Comparison of ENCODE assay signal across 8 mouse cellular contexts in genomic region chr1:46725719-46726118, GRCm38 (mm10).
A peak's percentile ranks its signal among the peaks of the same experiment; 100 is the strongest.
DNase-seq lines count a peak whose midpoint lies in the region; ATAC-seq and TF ChIP-seq lines count a peak whose summit lies in the region.
"Not testable (repeated sequence)": the region's sequence is repeated elsewhere in the genome, so short reads cannot be mapped to it uniquely, and the experiment has no call there.

No protein-coding gene starts in this region.

- H3K36me3 ChIP-seq in forebrain, embryonic 13.5 days (ENCODE audit: poor library complexity, severe bottlenecking); forebrain, embryonic 15.5 days; forebrain, postnatal 0 days (ENCODE audit: insufficient read depth); hindbrain, postnatal 0 days (ENCODE audit: insufficient read depth, low read length); lung, postnatal 0 days (ENCODE audit: insufficient read depth, low read length): not testable (repeated sequence)

- TF ChIP-seq POLR2A in brain, embryonic 14.5 days (IDR thresholded peaks at IDR 0.05; ENCODE audit: borderline replicate concordance, extremely low read depth, insufficient read depth, insufficient read length, poor library complexity, severe bottlenecking) = not testable (repeated sequence)

- not testable (repeated sequence) for TF ChIP-seq CTCF in brain, embryonic 14.5 days (IDR thresholded peaks at IDR 0.05; ENCODE audit: borderline replicate concordance, extremely low read depth, insufficient read depth, insufficient read length); forebrain, postnatal 0 days (IDR thresholded peaks at IDR 0.05; ENCODE audit: low read depth); hindbrain, postnatal 0 days (IDR thresholded peaks at IDR 0.05; ENCODE audit: low read depth); lung, postnatal 0 days (IDR thresholded peaks at IDR 0.05)

- not testable (repeated sequence) for H3K9ac ChIP-seq in forebrain, embryonic 13.5 days; forebrain, embryonic 15.5 days (replicated peaks); forebrain, postnatal 0 days; hindbrain, postnatal 0 days (replicated peaks; ENCODE audit: low read length); lung, postnatal 0 days (replicated peaks; ENCODE audit: low read depth)

- H3K9me3 ChIP-seq in forebrain, embryonic 13.5 days (replicated peaks); forebrain, embryonic 15.5 days; forebrain, postnatal 0 days (ENCODE audit: low read length); hindbrain, postnatal 0 days (ENCODE audit: low read length); lung, postnatal 0 days (ENCODE audit: low read length): not testable (repeated sequence)

- peak; percentile 36; the same call in 1 of the 2 replicates for ATAC-seq in forebrain, embryonic 13.5 days
- ATAC-seq in forebrain, embryonic 15.5 days (replicated peaks) = peak; percentile 32; the same call in 1 of the 2 replicates
- peak; percentile 88 for ATAC-seq in forebrain, postnatal 0 days
- ATAC-seq in hindbrain, postnatal 0 days; lung, postnatal 0 days: not testable (repeated sequence)

- H3K4me2 ChIP-seq in forebrain, embryonic 13.5 days; forebrain, embryonic 15.5 days (replicated peaks); forebrain, postnatal 0 days (ENCODE audit: low read depth); hindbrain, postnatal 0 days (ENCODE audit: low read depth, low read length); lung, postnatal 0 days (replicated peaks; ENCODE audit: low read depth, low read length): not testable (repeated sequence)

- not testable (repeated sequence) for H3K4me3 ChIP-seq in forebrain, embryonic 13.5 days; forebrain, embryonic 15.5 days; forebrain, postnatal 0 days (ENCODE audit: low read depth, low read length); hindbrain, postnatal 0 days (ENCODE audit: low read length); lung, postnatal 0 days (ENCODE audit: low read depth, low read length)

- WGBS in forebrain, embryonic 13.5 days = 89% methylated on average over 2 of the region's 2 CpGs
- 71% methylated on average over 2 of the region's 2 CpGs for WGBS in forebrain, embryonic 15.5 days
- 65% methylated on average over 2 of the region's 2 CpGs for WGBS in forebrain, postnatal 0 days
- WGBS in hindbrain, postnatal 0 days = 86% methylated on average over 2 of the region's 2 CpGs
- WGBS in lung, postnatal 0 days = 80% methylated on average over 2 of the region's 2 CpGs

- not testable (repeated sequence) for H3K27me3 ChIP-seq in forebrain, embryonic 13.5 days; forebrain, embryonic 15.5 days; forebrain, postnatal 0 days (ENCODE audit: insufficient read depth, low read length); hindbrain, postnatal 0 days (ENCODE audit: insufficient read depth, low read length); lung, postnatal 0 days (replicated peaks; ENCODE audit: insufficient read depth, low read length)

- not testable (repeated sequence) for TF ChIP-seq EP300 in lung, postnatal 0 days (IDR thresholded peaks at IDR 0.05)

- DNase-seq in A20 (ENCODE audit: low read depth, low spot score) = peak; percentile 40
- DNase-seq in brain, embryonic 14.5 days (ENCODE audit: low read depth) = peak; percentile 23
- peak; percentile 57 for DNase-seq in forebrain, postnatal 0 days
- peak; percentile 1 for DNase-seq in hindbrain, postnatal 0 days (ENCODE audit: low spot score)
- DNase-seq in layer of hippocampus, adult 18-20 months (ENCODE audit: low spot score in 2 of 2) = peak; percentile 3 to 30
- DNase-seq in lung, postnatal 0 days (ENCODE audit: low spot score) = peak; percentile 3

- H3K27ac ChIP-seq in forebrain, embryonic 13.5 days; forebrain, embryonic 15.5 days (replicated peaks); forebrain, postnatal 0 days (ENCODE audit: low read depth, low read length); hindbrain, postnatal 0 days; lung, postnatal 0 days (ENCODE audit: low read length): not testable (repeated sequence)

- H3K4me1 ChIP-seq in forebrain, embryonic 13.5 days; forebrain, embryonic 15.5 days; forebrain, postnatal 0 days (ENCODE audit: insufficient read depth); hindbrain, postnatal 0 days (ENCODE audit: insufficient read depth, low read length); lung, postnatal 0 days (ENCODE audit: insufficient read depth, low read depth, low read length): not testable (repeated sequence)

Comparison
In these comparisons a context has a peak if more than half of its experiments do, and no peak if none do; other contexts are left out.
1. DNase-seq: peak in every context shown above with its lines; median percentile 57 in forebrain, postnatal 0 days; 40 in A20; 23 in brain, embryonic 14.5 days; 16 in layer of hippocampus, adult 18-20 months; 3 in lung, postnatal 0 days; 1 in hindbrain, postnatal 0 days.